Mouse (Mus musculus): Measurements from ENCODE around the gene Olfr168. TPM values are rescaled to one million over a fixed set of nuclear protein-coding genes. Genes with fewer than 3 reads are reported as not detected.
"Not testable (repeated sequence)": the region's sequence is repeated elsewhere in the genome, so short reads cannot be mapped to it uniquely, and the experiment has no call there.

The Olfr168 gene
- total RNA-seq (2022) = not detected

DNA sequence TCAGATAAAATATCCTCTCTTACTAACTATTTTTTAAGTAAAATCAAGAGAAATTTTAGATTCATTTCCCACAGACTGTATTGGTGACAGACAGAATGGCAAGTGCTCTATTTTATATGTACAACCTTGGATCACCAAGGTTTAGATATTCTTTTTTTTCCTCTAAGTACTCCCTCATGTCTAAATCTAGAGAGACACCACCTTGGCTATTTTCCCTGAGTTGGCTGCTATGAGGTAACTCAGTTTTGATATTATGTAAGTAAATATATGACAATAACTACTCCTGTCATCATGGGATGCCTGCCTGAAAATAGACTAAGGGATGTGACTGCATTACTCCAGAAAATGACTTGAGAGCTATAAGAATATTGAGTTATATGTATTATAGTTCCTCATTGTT is at the start of gene Olfr168:
Gene Olfr168 (minus strand): TSS at position 101 of the 400 bp plus-strand sequence.
- no peak for DNase-seq (ENCODE audit: low spot score in 2 of 2)

DNA sequence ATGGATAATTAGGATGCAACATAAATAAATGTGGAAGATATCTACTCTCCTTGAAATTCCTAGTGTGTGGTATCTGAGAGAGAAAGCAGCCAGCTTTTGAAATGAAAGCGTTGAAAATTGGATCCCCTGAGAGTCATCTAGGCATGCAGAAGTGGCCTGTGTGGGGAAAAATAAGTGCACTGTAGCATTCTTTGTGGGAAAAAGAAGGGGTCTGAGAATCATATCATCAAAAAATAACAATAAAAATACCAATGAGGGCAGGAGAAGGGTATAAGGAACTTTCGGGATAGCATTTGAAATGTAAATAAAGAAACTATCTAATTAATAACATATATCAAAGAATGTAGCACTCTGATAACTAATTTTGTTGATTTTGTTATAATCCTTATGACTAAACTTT is 36.4 kb upstream of the Olfr168 start, which contains the start of gene Olfr169:
Gene Olfr169 (minus strand): TSS at position 101 of the 400 bp plus-strand sequence.
- not testable (repeated sequence) for DNase-seq (ENCODE audit: low spot score in 2 of 2)

DNA sequence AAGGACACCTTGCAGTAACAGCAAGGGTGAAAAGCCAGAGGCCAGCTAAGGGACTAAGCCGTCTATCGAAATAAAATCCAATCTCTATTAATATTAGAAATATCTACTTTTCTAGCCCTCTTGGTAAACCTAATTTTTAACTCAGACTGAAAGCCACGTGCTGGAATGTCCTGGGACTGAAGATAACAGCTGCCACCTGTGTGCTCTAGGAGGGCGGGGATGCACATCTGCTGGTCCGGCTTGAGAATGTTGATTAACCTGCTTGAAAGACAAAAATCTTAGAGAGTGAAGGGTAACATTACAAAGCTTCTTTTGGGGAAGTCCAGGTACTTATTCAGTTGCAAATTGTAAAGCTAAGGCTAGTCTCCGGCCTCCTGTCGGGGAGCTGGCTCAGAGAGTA is 18.1 kb upstream of the Olfr168 start:
- DNase-seq (ENCODE audit: low spot score in 2 of 2) = not testable (repeated sequence)

DNA sequence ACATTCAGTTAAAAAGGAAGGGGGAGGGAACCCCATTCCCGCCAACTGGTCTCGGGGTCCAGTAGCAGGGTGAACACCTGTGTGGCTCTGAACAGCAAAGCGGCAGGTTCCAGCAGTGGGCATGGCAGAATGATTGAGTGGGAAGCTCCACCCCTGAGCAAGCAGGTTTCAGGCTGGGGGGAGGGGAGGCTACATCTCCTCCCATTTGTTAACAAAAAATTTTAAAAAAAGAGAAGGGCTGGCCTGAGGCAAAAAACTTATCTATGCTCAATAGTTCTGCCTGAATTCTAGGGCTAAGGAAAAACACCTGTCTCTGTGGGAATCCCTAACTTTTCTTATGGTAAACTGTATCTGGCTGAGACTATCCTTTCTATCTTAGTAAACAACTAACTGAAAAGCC is 16.9 kb upstream of the Olfr168 start:
- DNase-seq (ENCODE audit: low spot score in 2 of 2) = not testable (repeated sequence)

DNA sequence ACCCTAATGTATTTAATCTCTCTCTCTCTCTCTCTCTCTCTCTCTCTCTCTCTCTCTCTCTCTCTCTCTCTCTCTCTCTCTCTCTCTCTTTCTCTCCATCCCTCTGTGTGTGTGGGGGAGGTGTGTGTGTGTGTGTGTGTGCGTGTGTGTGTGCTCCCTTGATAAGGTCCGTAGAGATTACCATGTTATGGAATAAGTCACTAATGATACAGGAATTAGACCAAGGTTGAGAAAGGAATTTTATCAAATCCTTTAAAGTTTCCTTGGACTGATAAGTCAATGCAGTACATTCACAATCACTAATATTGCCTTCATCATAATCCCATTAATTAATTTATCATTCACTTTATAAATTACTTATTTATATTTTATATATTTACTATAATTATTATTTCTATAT is 13.2 kb downstream of the Olfr168 start, which contains the start of gene Olfr167:
Gene Olfr167 (minus strand): TSS at position 101 of the 400 bp plus-strand sequence.
- DNase-seq (ENCODE audit: low spot score in 2 of 2) = no peak

DNA sequence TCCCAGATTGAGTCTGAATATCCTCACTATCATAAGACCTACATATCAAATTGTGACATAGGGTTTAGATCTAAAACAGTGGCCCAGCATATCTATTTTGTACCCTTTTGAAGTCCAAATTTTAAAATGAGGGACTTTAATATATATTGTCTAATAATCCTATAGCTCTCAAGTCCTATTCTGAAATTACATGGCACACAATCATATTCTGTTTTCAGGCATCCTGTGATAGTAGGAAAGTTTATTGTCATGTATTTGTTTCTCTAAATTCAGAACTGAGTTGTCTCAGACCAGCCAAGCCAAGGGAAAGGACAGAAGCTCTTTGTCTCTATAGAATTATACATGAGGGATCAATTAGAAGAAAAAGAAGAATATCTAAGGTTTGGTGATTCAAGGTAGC is 52.0 kb downstream of the Olfr168 start, which contains the start of gene Olfr166:
Gene Olfr166 (plus strand): TSS at position 301 of the 400 bp plus-strand sequence.
- DNase-seq (ENCODE audit: low spot score in 2 of 2) = no peak

Other genes with a start within 250 kb of the Olfr168 start
- not detected for gene Olfr164, start 221.5 kb downstream of the Olfr168 start, total RNA-seq (2022)
- not detected for gene Olfr165, start 112.4 kb downstream of the Olfr168 start, total RNA-seq (2022)
- gene Olfr166, start 51.9 kb downstream of the Olfr168 start, total RNA-seq (2022) = not detected
- not detected for gene Olfr167, start 13.3 kb downstream of the Olfr168 start, total RNA-seq (2022)
- not detected for gene Olfr169, start 36.3 kb upstream of the Olfr168 start, total RNA-seq (2022)
- gene Olfr170, start 76.3 kb upstream of the Olfr168 start, total RNA-seq (2022) = not detected
- not detected for gene Olfr171, start 94.4 kb upstream of the Olfr168 start, total RNA-seq (2022)
- gene Lamp3, start 170.8 kb upstream of the Olfr168 start, total RNA-seq (2022) = under 1 TPM in 1 of 4 experiments, not detected in 3; 0.16 TPM
- gene B3gnt5, start 224.7 kb upstream of the Olfr168 start, total RNA-seq (2022) = 1 to 10 TPM in 1 of 4 experiments, under 1 TPM in 3; 0.37 to 1.5 (median 0.71) TPM